Mouse (Mus musculus): ENCODE measurements around the gene Bnipl.

DNA sequence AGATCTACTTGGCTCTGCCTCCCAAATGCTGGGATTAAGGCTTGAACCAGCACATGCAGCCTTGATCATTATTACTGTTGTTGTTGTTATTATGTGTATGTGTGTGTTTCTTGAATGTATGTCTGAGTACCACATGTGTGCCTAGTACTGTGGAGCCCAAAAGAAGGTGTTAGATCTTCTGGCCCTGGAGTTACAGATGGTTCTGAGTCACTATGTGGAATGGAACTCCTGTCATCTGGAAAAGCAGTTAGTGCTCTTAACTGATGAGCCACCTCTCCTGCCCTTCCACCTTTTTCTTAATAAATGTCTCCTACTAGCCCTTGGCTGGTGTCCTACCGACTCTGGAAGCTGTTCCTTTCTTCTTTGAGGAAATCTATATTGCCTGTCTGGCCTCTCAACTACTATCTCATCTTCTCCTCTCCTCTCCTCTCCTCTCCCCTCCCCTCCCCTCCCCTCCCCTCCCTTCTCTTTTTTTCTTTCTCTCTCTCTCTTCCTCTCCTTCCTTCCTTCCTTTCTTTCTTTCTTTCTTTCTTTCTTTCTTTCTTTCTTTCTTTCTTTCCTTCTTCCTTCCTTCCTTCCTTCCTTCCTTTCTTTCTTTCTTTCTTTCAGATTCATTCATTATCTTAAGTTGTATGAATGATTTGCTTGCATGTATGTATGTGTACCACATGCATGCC, 3.2 kb downstream of the Bnipl start:
- no peak for TF ChIP-seq CTCF (IDR thresholded peaks at IDR 0.05; ENCODE audit: control insufficient read depth, insufficient read depth, insufficient read length)
- no peak for TF ChIP-seq USF1 (IDR thresholded peaks at IDR 0.05; ENCODE audit: low read depth)
- TF ChIP-seq MYOD1 (IDR thresholded peaks at IDR 0.05; ENCODE audit: control insufficient read depth, insufficient read length, low read depth) = no peak
- no peak for TF ChIP-seq MAX (IDR thresholded peaks at IDR 0.05)
